Mouse (Mus musculus) stomach, embryonic 14.5 days (tissue): Measurements from ENCODE around the gene Ncor2. TPM values are rescaled to one million over a fixed set of nuclear protein-coding genes. Genes with fewer than 3 reads are reported as not detected.

Experiments
- ATAC-seq: fragments of 200-750 bp; cut with Nextera tagmentation; 2 replicates; pipeline ENCODE4 v1.8.0; 2017; ENCODE audit warnings: low read depth, moderate TSS enrichment; ENCODE audit not compliant: insufficient number of reproducible peaks, insufficient read depth, low FRiP score
- H3K27ac ChIP-seq: fragments of 300-500 bp; sonication (generic); 2 replicates; pipeline ENCODE4 v1.5.1; 2014; ENCODE audit warnings: mild to moderate bottlenecking, low read length, moderate library complexity, mixed read lengths
- H3K27me3 ChIP-seq: fragments of 300-500 bp; sonication (generic); 2 replicates; pipeline ENCODE4 v1.6.1; 2014; ENCODE audit warnings: low read length, control low read depth, mixed read lengths; ENCODE audit not compliant: control insufficient read depth, insufficient read depth
- H3K36me3 ChIP-seq: fragments of 300-500 bp; sonication (generic); 2 replicates; pipeline ENCODE4 v1.6.1; 2014; ENCODE audit warnings: mild to moderate bottlenecking, control low read depth, low read length, moderate library complexity, mixed read lengths; ENCODE audit not compliant: control insufficient read depth, insufficient read depth
- H3K4me1 ChIP-seq: fragments of 300-500 bp; sonication (generic); 2 replicates; pipeline ENCODE4 v1.6.1; 2014; ENCODE audit warnings: low read length, control low read depth, mixed read lengths; ENCODE audit not compliant: control insufficient read depth, insufficient read depth
- H3K4me2 ChIP-seq: fragments of 300-500 bp; sonication (generic); replicated peaks from 2 replicates; pipeline ENCODE4 v1.6.1; 2014; ENCODE audit warnings: low read depth, low read length, control low read depth
- H3K4me3 ChIP-seq: fragments of 300-500 bp; sonication (generic); 2 replicates; pipeline ENCODE4 v1.5.1; 2014; ENCODE audit warnings: low read depth, low read length, control low read depth
- H3K9ac ChIP-seq: fragments of 300-500 bp; sonication (generic); replicated peaks from 2 replicates; pipeline ENCODE4 v1.6.1; 2014; ENCODE audit warnings: low read depth, mild to moderate bottlenecking, control low read depth, low read length, moderate library complexity, mixed read lengths
- H3K9me3 ChIP-seq: fragments of 300-500 bp; sonication (generic); 2 replicates; pipeline ENCODE4 v1.6.1; 2016; ENCODE audit warnings: low read depth, low read length, control low read depth; ENCODE audit not compliant: control insufficient read depth
- WGBS: fragments of 180-500 bp; shearing (Covaris S2); extraction: QIAGEN DNeasy Blood & Tissue Kit; methylation state at CpG from one replicate; pipeline ENCODE4 v1.1.7; 2014; 5-methylcytosine and 5-hydroxymethylcytosine counted together
- polyA plus RNA-seq: library from polyadenylated mRNA; unstranded; fragments of >200 nt; fragmentation: Nextera tagmentation; extraction: Ambion mirVana; gene quantifications from 2 replicates; pipeline ENCODE4 v1.2.1, GENCODE M21; 2014

Gene Ncor2
- polyA plus RNA-seq, 1 experiment from 2014 or later = 32.7 TPM

GRCm38 (mm10) chr5:124992323-124992722 is 186.7 kb downstream of the Ncor2 start:
- no peaks in the 10 kb centered on the region for H3K4me1 ChIP-seq
- H3K4me2 ChIP-seq = no peak overlapping the region
- no peaks in the 10 kb centered on the region for H3K9me3 ChIP-seq
- no peaks in the 10 kb centered on the region for H3K36me3 ChIP-seq
- H3K4me3 ChIP-seq = no peak overlapping the region
- H3K27ac ChIP-seq = no peak overlapping the region
- H3K27me3 ChIP-seq = no peaks in the 10 kb centered on the region
- no peak overlapping the region for H3K9ac ChIP-seq
- WGBS = 72% methylated on average over 8 of the region's 8 CpGs
- ATAC-seq = no peak

- Histone ChIP-seq H3K36me3 (no peaks in the 10 kb centered on the region), H3K9ac (no peak overlapping the region), H3K4me1 (no peaks in the 10 kb centered on the region), H3K27ac (no peak overlapping the region), H3K4me3 (no peak overlapping the region), H3K4me2 (no peak overlapping the region), H3K9me3 (no peaks in the 10 kb centered on the region), H3K27me3 (no peaks in the 10 kb centered on the region)
- ATAC-seq = no peak
- WGBS = 88% methylated on average over 2 of the region's 2 CpGs
Observed at GRCm38 (mm10) chr5:124989724-124990123, 189.3 kb downstream of the Ncor2 start.

GRCm38 (mm10) chr5:124986656-124987055 is 192.4 kb downstream of the Ncor2 start:
- H3K36me3 ChIP-seq = no peaks in the 10 kb centered on the region
- no peaks in the 10 kb centered on the region for H3K27me3 ChIP-seq
- no peaks in the 10 kb centered on the region; the same call in 1 of the 2 replicates for H3K9me3 ChIP-seq
- 81% methylated on average over 5 of the region's 5 CpGs for WGBS
- ATAC-seq = no peak
- no peak overlapping the region for H3K4me3 ChIP-seq
- no peaks in the 10 kb centered on the region for H3K4me1 ChIP-seq
- H3K27ac ChIP-seq = no peak overlapping the region
- no peak overlapping the region for H3K9ac ChIP-seq
- no peak overlapping the region for H3K4me2 ChIP-seq

GRCm38 (mm10) chr5:124986222-124986621 is 192.8 kb downstream of the Ncor2 start:
- no peaks in the 10 kb centered on the region for H3K36me3 ChIP-seq
- H3K4me3 ChIP-seq = no peak overlapping the region
- H3K4me2 ChIP-seq = no peak overlapping the region
- no peaks in the 10 kb centered on the region for H3K4me1 ChIP-seq
- no peak overlapping the region for H3K27ac ChIP-seq
- no peaks in the 10 kb centered on the region; the same call in 1 of the 2 replicates for H3K9me3 ChIP-seq
- H3K27me3 ChIP-seq = no peaks in the 10 kb centered on the region
- no peak for ATAC-seq
- 87% methylated on average over 5 of the region's 5 CpGs for WGBS
- H3K9ac ChIP-seq = no peak overlapping the region

DNA sequence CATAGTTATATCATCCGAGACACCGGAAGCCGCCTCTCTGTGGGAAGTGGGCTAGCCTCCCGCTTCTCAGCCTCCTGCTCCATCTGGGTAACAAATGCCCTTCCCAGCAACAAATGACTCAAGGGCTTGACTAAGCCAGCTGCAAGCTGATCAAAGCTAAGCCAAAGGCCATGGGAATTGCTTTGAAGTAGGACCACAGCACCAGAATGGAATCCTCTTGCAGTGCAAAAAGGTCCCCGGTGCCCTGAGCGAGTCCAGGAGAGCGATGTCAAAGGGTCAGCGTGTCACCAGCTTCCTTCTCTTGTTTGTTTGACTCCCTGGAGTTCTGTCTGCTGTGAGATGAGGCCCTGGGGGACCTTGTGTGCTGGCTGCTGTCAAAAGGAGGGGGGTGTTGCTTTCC is 209.2 kb downstream of the Ncor2 start:
- Histone ChIP-seq H3K27me3 (no peaks in the 10 kb centered on the region), H3K9ac (no peak overlapping the region), H3K9me3 (no peaks in the 10 kb centered on the region), H3K4me2 (no peak overlapping the region), H3K4me1 (no peaks in the 10 kb centered on the region), H3K27ac (no peak overlapping the region), H3K4me3 (no peak overlapping the region), H3K36me3 (no peaks in the 10 kb centered on the region)
- WGBS = 31% methylated on average over 8 of the region's 8 CpGs
- ATAC-seq = no peak

Other genes starting within 250 kb of the Ncor2 start
- gene Rflna, start 176.0 kb downstream of the Ncor2 start, polyA plus RNA-seq = 3.7 and 5.0 TPM in 2 replicates
- gene Scarb1, start 161.9 kb upstream of the Ncor2 start, polyA plus RNA-seq = 45.0 and 47.1 TPM in 2 replicates
- gene Gm10382, start 210.1 kb upstream of the Ncor2 start, polyA plus RNA-seq = 0.20 and 0.35 TPM in 2 replicates
- 1,055 and 1,113 TPM in 2 replicates for gene Ubc, start 211.0 kb upstream of the Ncor2 start, polyA plus RNA-seq